Mouse (Mus musculus): ENCODE data around the gene Fance. TPM values are rescaled to one million over a fixed set of nuclear protein-coding genes. Genes with fewer than 3 reads are reported as not detected.
A peak's percentile ranks its signal among the peaks of the same experiment; 100 is the strongest.

The Fance gene
- polyA plus RNA-seq, 1 experiment from 2014 or later = 26.1 TPM

DNA sequence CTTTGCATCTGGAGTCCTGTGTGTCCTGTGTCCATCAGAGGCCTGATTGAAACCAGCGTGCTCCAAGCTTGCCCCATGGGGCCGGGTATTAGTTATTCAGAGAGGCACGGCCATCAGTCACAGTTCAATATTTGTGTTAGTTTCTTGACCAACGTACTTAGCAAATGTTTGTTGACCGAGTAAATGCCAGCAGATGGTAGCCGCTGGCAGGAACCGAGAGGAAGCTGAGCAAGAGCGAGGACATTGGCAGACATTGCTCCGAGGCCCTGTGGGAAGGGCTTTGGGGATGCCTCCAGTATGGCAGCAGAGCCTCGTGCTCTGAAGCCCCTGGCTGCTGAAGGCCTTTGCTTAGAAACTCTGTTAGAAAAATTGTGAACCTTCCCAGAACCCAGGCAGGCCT lies 35.6 kb upstream of the Fance start:
- ATAC-seq (ENCODE audit: low read depth) (no peak), DNase-seq (ENCODE audit: low spot score) (no peak)
- Histone ChIP-seq H3K4me1 (ENCODE audit: control insufficient read depth, insufficient read depth, low read length) (peaks cover 7% of the 10 kb centered on the region; the same call in 1 of the 2 replicates), H3K27ac (replicated peaks; ENCODE audit: low read depth, low read length) (no peak overlapping the region), H3K9me3 (ENCODE audit: control insufficient read depth, low read length) (no peaks in the 10 kb centered on the region), H3K36me3 (ENCODE audit: control insufficient read depth, insufficient read depth, low read length) (no peaks in the 10 kb centered on the region), H3K9ac (ENCODE audit: low read depth, low read length) (no peak overlapping the region), H3K4me2 (ENCODE audit: low read depth, low read length) (no peak overlapping the region), H3K4me3 (ENCODE audit: low read depth, low read length) (no peak overlapping the region), H3K27me3 (replicated peaks; ENCODE audit: control insufficient read depth, insufficient read depth, low read length) (no peaks in the 10 kb centered on the region)
- WGBS = 65% methylated on average over 10 of the region's 10 CpGs

GRCm38 (mm10) chr17:28278156-28278555 lies 35.2 kb upstream of the Fance start:
- Histone ChIP-seq H3K27me3 (replicated peaks; ENCODE audit: control insufficient read depth, insufficient read depth, low read length) (no peaks in the 10 kb centered on the region), H3K27ac (replicated peaks; ENCODE audit: low read depth, low read length) (no peak overlapping the region), H3K36me3 (ENCODE audit: control insufficient read depth, insufficient read depth, low read length) (no peaks in the 10 kb centered on the region), H3K4me3 (ENCODE audit: low read depth, low read length) (no peak overlapping the region), H3K4me2 (ENCODE audit: low read depth, low read length) (no peak overlapping the region), H3K9me3 (ENCODE audit: control insufficient read depth, low read length) (no peaks in the 10 kb centered on the region), H3K9ac (ENCODE audit: low read depth, low read length) (no peak overlapping the region), H3K4me1 (ENCODE audit: control insufficient read depth, insufficient read depth, low read length) (peaks cover 7% of the 10 kb centered on the region; the same call in 1 of the 2 replicates)
- DNase-seq (ENCODE audit: low spot score) (no peak), ATAC-seq (ENCODE audit: low read depth) (no peak)
- 73% methylated on average over 3 of the region's 3 CpGs for WGBS

DNA sequence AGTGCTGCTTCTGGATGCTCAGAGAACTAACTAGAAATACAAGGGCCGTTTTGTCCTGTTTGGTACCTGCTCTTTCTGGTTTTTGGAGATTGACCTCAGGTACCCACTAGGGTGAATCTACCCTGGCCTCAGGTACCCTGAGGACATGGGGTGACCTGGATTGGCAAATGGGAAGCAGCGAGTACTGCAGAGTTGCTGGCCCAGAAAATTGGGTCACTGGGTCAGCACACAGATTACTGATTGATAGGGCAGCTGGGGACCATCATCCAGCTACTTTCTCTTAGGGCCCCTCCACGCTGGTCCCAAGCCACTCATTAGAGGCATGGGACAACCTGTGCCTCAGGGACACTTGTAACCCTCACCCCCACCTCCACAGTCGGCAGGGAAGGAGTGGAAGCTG lies 34.1 kb upstream of the Fance start:
- H3K9ac ChIP-seq (ENCODE audit: low read depth, low read length) = no peak overlapping the region

GRCm38 (mm10) chr17:28279780-28280422 lies 33.4 kb upstream of the Fance start:
- Histone ChIP-seq H3K27me3 (replicated peaks; ENCODE audit: control insufficient read depth, insufficient read depth, low read length) (no peaks in the 10 kb centered on the region), H3K9ac (ENCODE audit: low read depth, low read length) (peak overlapping the region; percentile 34; the same call in 1 of the 2 replicates), H3K4me1 (ENCODE audit: control insufficient read depth, insufficient read depth, low read length) (peaks cover 7% of the 10 kb centered on the region; the same call in 1 of the 2 replicates), H3K9me3 (ENCODE audit: control insufficient read depth, low read length) (no peaks in the 10 kb centered on the region), H3K27ac (replicated peaks; ENCODE audit: low read depth, low read length) (0 out of 2 replicates have a peak overlapping the region, but pooled peaks have one; percentile 15), H3K4me3 (ENCODE audit: low read depth, low read length) (no peak overlapping the region), H3K36me3 (ENCODE audit: control insufficient read depth, insufficient read depth, low read length) (no peaks in the 10 kb centered on the region), H3K4me2 (ENCODE audit: low read depth, low read length) (no peak overlapping the region)
- ATAC-seq (ENCODE audit: low read depth) (no peak; the same call in 1 of the 2 replicates), DNase-seq (ENCODE audit: low spot score) (no peak)
- WGBS = 64% methylated on average over 15 of the region's 15 CpGs

More for the DNA sequence above, 34.1 kb upstream of the Fance start:
- WGBS = 40% methylated on average over 4 of the region's 4 CpGs
- no peak for ATAC-seq (ENCODE audit: low read depth)
- Histone ChIP-seq H3K9me3 (ENCODE audit: control insufficient read depth, low read length) (no peaks in the 10 kb centered on the region), H3K27ac (replicated peaks; ENCODE audit: low read depth, low read length) (0 out of 2 replicates have a peak overlapping the region, but pooled peaks have one; percentile 15), H3K4me1 (ENCODE audit: control insufficient read depth, insufficient read depth, low read length) (peaks cover 7% of the 10 kb centered on the region; the same call in 1 of the 2 replicates), H3K27me3 (replicated peaks; ENCODE audit: control insufficient read depth, insufficient read depth, low read length) (no peaks in the 10 kb centered on the region), H3K4me3 (ENCODE audit: low read depth, low read length) (no peak overlapping the region), H3K4me2 (ENCODE audit: low read depth, low read length) (no peak overlapping the region), H3K36me3 (ENCODE audit: control insufficient read depth, insufficient read depth, low read length) (no peaks in the 10 kb centered on the region)
- no peak for DNase-seq (ENCODE audit: low spot score)

DNA sequence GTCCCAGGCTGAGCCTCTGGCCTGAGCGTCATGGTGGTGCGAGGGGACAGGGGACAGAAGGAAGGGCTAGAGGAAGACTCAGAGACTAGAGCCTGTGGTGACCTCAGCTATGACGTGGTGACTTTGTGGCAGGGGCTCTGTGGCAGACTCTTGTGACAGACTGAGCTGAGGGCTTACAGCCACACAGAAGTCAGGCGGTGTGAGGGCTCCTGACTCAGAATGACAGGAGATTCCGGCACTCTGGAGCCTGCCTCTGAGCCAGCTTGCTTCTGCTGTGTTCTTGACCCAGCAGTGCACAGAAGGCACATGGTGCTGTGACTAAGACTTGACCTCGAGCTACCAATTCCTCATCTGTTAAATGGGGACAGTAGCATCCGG lies 32.9 kb upstream of the Fance start:
- H3K4me3 ChIP-seq (ENCODE audit: low read depth, low read length) = no peak overlapping the region
- H3K36me3 ChIP-seq (ENCODE audit: control insufficient read depth, insufficient read depth, low read length) = no peaks in the 10 kb centered on the region
- DNase-seq (ENCODE audit: low spot score) (no peak), ATAC-seq (ENCODE audit: low read depth) (no peak)
- 75% methylated on average over 7 of the region's 7 CpGs for WGBS
- no peak overlapping the region for H3K9ac ChIP-seq (ENCODE audit: low read depth, low read length)
- no peaks in the 10 kb centered on the region for H3K9me3 ChIP-seq (ENCODE audit: control insufficient read depth, low read length)
- peaks cover 7% of the 10 kb centered on the region; the same call in 1 of the 2 replicates for H3K4me1 ChIP-seq (ENCODE audit: control insufficient read depth, insufficient read depth, low read length)
- no peak overlapping the region for H3K4me2 ChIP-seq (ENCODE audit: low read depth, low read length)
- no peaks in the 10 kb centered on the region for H3K27me3 ChIP-seq (replicated peaks; ENCODE audit: control insufficient read depth, insufficient read depth, low read length)
- H3K27ac ChIP-seq (replicated peaks; ENCODE audit: low read depth, low read length) = no peak overlapping the region

DNA sequence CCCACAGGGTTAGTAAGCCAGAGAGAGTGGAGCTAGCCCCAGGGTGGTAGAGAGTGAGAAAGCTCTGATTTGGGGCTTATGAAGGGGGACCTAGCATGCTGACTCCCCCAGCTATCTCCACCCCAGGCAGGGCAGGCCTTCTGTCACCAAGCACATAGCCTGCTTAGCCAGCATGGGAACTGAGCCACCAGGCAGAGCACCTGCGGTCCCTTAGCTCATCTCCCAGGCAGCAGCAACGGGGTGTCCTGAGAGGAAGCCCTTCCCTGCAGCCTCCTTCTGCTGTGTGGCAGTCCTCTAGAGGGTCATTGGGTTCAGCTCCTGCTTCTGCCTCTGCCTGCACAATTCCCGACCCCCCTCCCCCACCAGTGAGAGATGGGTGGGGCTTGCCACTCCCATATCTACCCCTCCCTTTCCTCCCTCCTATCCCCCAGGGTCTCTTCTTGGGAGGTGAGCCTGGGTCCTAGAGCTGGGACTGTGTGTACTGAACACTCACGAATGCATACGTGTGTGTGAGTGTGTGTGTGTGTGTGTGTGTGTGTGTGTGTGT lies 32.4 kb upstream of the Fance start:
- no peak overlapping the region for H3K27ac ChIP-seq (replicated peaks; ENCODE audit: low read depth, low read length)
- H3K4me3 ChIP-seq (ENCODE audit: low read depth, low read length) = no peak overlapping the region
- H3K27me3 ChIP-seq (replicated peaks; ENCODE audit: control insufficient read depth, insufficient read depth, low read length) = no peaks in the 10 kb centered on the region
- no peak overlapping the region for H3K9ac ChIP-seq (ENCODE audit: low read depth, low read length)
- no peaks in the 10 kb centered on the region for H3K36me3 ChIP-seq (ENCODE audit: control insufficient read depth, insufficient read depth, low read length)
- no peaks in the 10 kb centered on the region for H3K9me3 ChIP-seq (ENCODE audit: control insufficient read depth, low read length)
- H3K4me1 ChIP-seq (ENCODE audit: control insufficient read depth, insufficient read depth, low read length) = peaks cover 7% of the 10 kb centered on the region; the same call in 1 of the 2 replicates
- 37% methylated on average over 4 of the region's 5 CpGs for WGBS
- H3K4me2 ChIP-seq (ENCODE audit: low read depth, low read length) = no peak overlapping the region
- DNase-seq (ENCODE audit: low spot score) (peak; percentile 40), ATAC-seq (ENCODE audit: low read depth) (peak; percentile 32)

DNA sequence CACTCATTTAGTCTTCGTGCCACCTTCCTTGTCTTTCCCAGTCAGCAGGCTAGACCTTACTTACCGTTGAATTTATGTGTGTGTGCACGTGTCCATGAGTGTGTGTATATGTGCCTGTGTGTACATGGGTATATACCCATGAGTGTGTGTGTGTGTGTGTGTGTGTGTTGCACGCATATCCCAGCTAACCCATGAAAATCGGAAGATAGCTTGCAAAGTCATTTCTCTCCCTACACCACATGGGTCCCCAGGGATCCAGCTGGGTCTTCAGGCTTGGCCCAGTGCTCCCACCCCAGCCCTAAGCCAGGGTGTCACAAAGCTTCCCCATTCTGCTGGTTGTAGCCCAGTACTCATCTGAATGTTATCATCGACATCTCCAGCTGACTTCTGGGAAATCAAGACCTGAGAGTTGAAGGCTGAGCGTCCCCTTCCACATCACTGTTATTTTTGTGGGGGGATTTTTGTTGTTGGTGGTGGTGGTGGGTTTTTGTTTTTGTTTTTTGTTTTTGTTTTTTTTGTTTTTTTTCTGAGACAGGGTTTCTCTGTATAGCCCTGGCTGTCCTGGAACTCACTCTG lies 31.4 kb upstream of the Fance start:
- Histone ChIP-seq H3K4me1 (ENCODE audit: control insufficient read depth, insufficient read depth, low read length) (peaks cover 7% of the 10 kb centered on the region; the same call in 1 of the 2 replicates), H3K27me3 (replicated peaks; ENCODE audit: control insufficient read depth, insufficient read depth, low read length) (no peaks in the 10 kb centered on the region)
- WGBS = 91% methylated on average over 7 of the region's 7 CpGs

DNA sequence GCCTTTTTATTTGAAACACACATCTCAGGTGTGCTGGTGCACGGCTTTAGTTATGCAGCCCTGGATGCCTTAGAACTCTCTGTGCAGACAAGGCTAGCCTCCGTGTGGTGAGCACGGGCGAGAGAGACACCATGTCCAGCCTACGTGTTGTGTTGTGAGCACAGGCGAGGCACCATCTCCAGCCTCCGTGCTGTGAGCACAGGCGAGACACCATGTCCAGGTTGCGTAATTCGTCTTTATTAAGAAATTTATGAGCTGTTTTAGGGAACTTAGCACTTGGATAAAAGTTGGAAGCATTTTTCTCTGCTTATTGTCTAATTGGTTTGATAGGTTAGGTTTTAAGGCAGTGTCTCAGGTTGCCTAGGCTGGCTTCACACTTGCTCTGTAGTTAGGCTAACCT lies 30.1 kb upstream of the Fance start:
- no peak overlapping the region for H3K9ac ChIP-seq (ENCODE audit: low read depth, low read length)
- 87% methylated on average over 10 of the region's 10 CpGs for WGBS
- no peak overlapping the region for H3K4me2 ChIP-seq (ENCODE audit: low read depth, low read length)
- DNase-seq (ENCODE audit: low spot score) = no peak
- H3K9me3 ChIP-seq (ENCODE audit: control insufficient read depth, low read length) = no peaks in the 10 kb centered on the region
- no peak overlapping the region for H3K27ac ChIP-seq (replicated peaks; ENCODE audit: low read depth, low read length)
- H3K36me3 ChIP-seq (ENCODE audit: control insufficient read depth, insufficient read depth, low read length) = 0 out of 2 replicates have a peak, but pooled peaks cover 3% of the 10 kb centered on the region
- peaks cover 7% of the 10 kb centered on the region; the same call in 1 of the 2 replicates for H3K4me1 ChIP-seq (ENCODE audit: control insufficient read depth, insufficient read depth, low read length)
- H3K4me3 ChIP-seq (ENCODE audit: low read depth, low read length) = no peak overlapping the region
- H3K27me3 ChIP-seq (replicated peaks; ENCODE audit: control insufficient read depth, insufficient read depth, low read length) = no peaks in the 10 kb centered on the region
- ATAC-seq (ENCODE audit: low read depth) = no peak

More for the DNA sequence above, 31.4 kb upstream of the Fance start:
- H3K9me3 ChIP-seq (ENCODE audit: control insufficient read depth, low read length) = no peaks in the 10 kb centered on the region
- no peak overlapping the region for H3K9ac ChIP-seq (ENCODE audit: low read depth, low read length)
- H3K4me2 ChIP-seq (ENCODE audit: low read depth, low read length) = no peak overlapping the region
- H3K27ac ChIP-seq (replicated peaks; ENCODE audit: low read depth, low read length) = no peak overlapping the region; the same call in 1 of the 2 replicates
- no peak for ATAC-seq (ENCODE audit: low read depth)
- H3K36me3 ChIP-seq (ENCODE audit: control insufficient read depth, insufficient read depth, low read length) = 0 out of 2 replicates have a peak, but pooled peaks cover 3% of the 10 kb centered on the region
- H3K4me3 ChIP-seq (ENCODE audit: low read depth, low read length) = no peak overlapping the region
- no peak for DNase-seq (ENCODE audit: low spot score)
